Comparison of ENCODE assay signal across 8 mouse cellular contexts in the genomic region with DNA sequence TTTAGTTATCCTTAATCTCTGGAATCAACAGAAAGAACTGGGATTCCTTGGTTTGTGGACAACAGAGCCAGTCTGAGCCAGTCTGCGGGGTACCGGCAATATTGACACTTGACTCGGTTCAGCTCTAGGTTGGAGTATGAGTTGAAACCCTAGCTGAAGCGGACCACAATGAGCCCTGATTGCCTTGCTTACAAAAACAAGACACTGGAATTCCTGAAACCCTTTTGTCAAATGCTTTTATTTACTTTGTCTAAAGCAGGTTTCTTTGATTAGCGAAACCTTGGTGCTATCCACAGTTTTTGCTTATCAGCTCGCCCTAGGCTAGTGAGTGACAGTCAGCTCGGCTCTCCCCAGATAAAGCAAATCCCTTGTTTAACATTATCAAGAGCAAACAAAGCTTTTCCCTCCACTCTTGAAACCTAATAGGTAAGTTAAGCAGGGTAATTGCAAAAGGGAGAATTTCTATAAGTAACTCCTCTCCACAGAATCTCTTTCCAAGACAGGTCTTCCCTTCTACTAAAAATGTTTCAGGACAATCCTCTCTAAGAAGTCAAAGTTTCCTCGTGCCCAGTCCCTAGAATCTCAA.
DNase-seq lines count a peak whose midpoint lies in the region; ATAC-seq lines count a peak whose summit lies in the region.

No protein-coding gene starts in this region.

- H3K4me3 ChIP-seq in hindbrain, embryonic 15.5 days: peak overlapping the region; percentile 65
- no peak overlapping the region for H3K4me3 ChIP-seq in midbrain, embryonic 13.5 days (replicated peaks)

- ATAC-seq in hindbrain, embryonic 15.5 days (ENCODE audit: low FRiP score, low read depth): no peak
- ATAC-seq in midbrain, embryonic 13.5 days: no peak

- H3K9me3 ChIP-seq in hindbrain, embryonic 15.5 days: no peaks in the 10 kb centered on the region
- H3K9me3 ChIP-seq in midbrain, embryonic 13.5 days: no peaks in the 10 kb centered on the region

- no peak overlapping the region; the same call in 1 of the 2 replicates for H3K9ac ChIP-seq in hindbrain, embryonic 15.5 days
- no peak overlapping the region for H3K9ac ChIP-seq in midbrain, embryonic 13.5 days (replicated peaks)

- no peaks in the 10 kb centered on the region for H3K36me3 ChIP-seq in hindbrain, embryonic 15.5 days
- H3K36me3 ChIP-seq in midbrain, embryonic 13.5 days: no peaks in the 10 kb centered on the region

- peaks cover 8% of the 10 kb centered on the region for H3K27me3 ChIP-seq in hindbrain, embryonic 15.5 days
- peaks cover 52% of the 10 kb centered on the region for H3K27me3 ChIP-seq in midbrain, embryonic 13.5 days

- no peak overlapping the region for H3K27ac ChIP-seq in hindbrain, embryonic 15.5 days (replicated peaks)
- H3K27ac ChIP-seq in midbrain, embryonic 13.5 days: no peak overlapping the region

- peaks cover 12% of the 10 kb centered on the region; the same call in 1 of the 2 replicates for H3K4me1 ChIP-seq in hindbrain, embryonic 15.5 days (replicated peaks)
- H3K4me1 ChIP-seq in midbrain, embryonic 13.5 days (replicated peaks): peaks cover 10% of the 10 kb centered on the region

- H3K4me2 ChIP-seq in hindbrain, embryonic 15.5 days: peak overlapping the region; percentile 97
- H3K4me2 ChIP-seq in midbrain, embryonic 13.5 days (replicated peaks): 0 out of 2 replicates have a peak overlapping the region, but pooled peaks have one; percentile 10

- DNase-seq in kidney, adult 18-20 months: peak; percentile 25
- no peak for DNase-seq in kidney, adult 11 months
- peak; percentile 55 for DNase-seq in embryo, embryonic 9.5 days (ENCODE audit: extremely low spot score)
- DNase-seq in thymus, postnatal 0 days (ENCODE audit: low spot score): no peak
- DNase-seq in ovary, adult 18-20 months (ENCODE audit: low spot score): no peak
- no peak for DNase-seq in gastrocnemius, postnatal 10 days

- WGBS in hindbrain, embryonic 15.5 days: 25% methylated on average over 8 of the region's 8 CpGs
- 12% methylated on average over 8 of the region's 8 CpGs for WGBS in midbrain, embryonic 13.5 days

Comparison
In these comparisons a context has a peak if more than half of its experiments do, and no peak if none do; other contexts are left out.
1. DNase-seq: peak in kidney, adult 18-20 months (single experiment) and embryo, embryonic 9.5 days (single experiment); none in kidney, adult 11 months (single experiment), thymus, postnatal 0 days (single experiment), ovary, adult 18-20 months (single experiment) and gastrocnemius, postnatal 10 days (single experiment).